Mouse (Mus musculus) neural tube, embryonic 15.5 days (tissue): Measurements from ENCODE around the gene Pygo2. TPM values are rescaled to one million over a fixed set of nuclear protein-coding genes. Genes with fewer than 3 reads are reported as not detected.

ENCODE experiments used
- ATAC-seq: fragments of 200-750 bp; cut with Nextera tagmentation; 2 replicates; pipeline ENCODE4 v1.8.0; 2017; ENCODE audit warnings: mild to moderate bottlenecking, moderate TSS enrichment, moderate library complexity; ENCODE audit not compliant: low FRiP score
- H3K27ac ChIP-seq: fragments of 300-500 bp; sonication (generic); replicated peaks from 2 replicates; pipeline ENCODE4 v1.5.1; 2015; ENCODE audit warnings: mild to moderate bottlenecking, inconsistent platforms
- H3K27me3 ChIP-seq: fragments of 300-500 bp; sonication (generic); replicated peaks from 2 replicates; pipeline ENCODE4 v1.6.1; 2015; ENCODE audit warnings: inconsistent platforms
- H3K36me3 ChIP-seq: fragments of 300-500 bp; sonication (generic); 2 replicates; pipeline ENCODE4 v1.6.1; 2015; ENCODE audit warnings: inconsistent platforms
- H3K4me1 ChIP-seq: fragments of 300-500 bp; sonication (generic); 2 replicates; pipeline ENCODE4 v1.6.1; 2015; ENCODE audit warnings: inconsistent platforms
- H3K4me2 ChIP-seq: fragments of 300-500 bp; sonication (generic); 2 replicates; pipeline ENCODE4 v1.6.1; 2015; ENCODE audit warnings: inconsistent platforms, mild to moderate bottlenecking, moderate library complexity
- H3K4me3 ChIP-seq: fragments of 300-500 bp; sonication (generic); replicated peaks from 2 replicates; pipeline ENCODE4 v1.5.1; 2015; ENCODE audit warnings: mild to moderate bottlenecking, inconsistent platforms
- H3K9ac ChIP-seq: fragments of 300-500 bp; sonication (generic); replicated peaks from 2 replicates; pipeline ENCODE4 v1.6.1; 2015; ENCODE audit warnings: mild to moderate bottlenecking, inconsistent platforms
- H3K9me3 ChIP-seq: fragments of 300-500 bp; sonication (generic); replicated peaks from 2 replicates; pipeline ENCODE4 v1.6.1; 2016; ENCODE audit warnings: inconsistent platforms
- WGBS: fragments of 180-500 bp; shearing (Covaris S2); methylation state at CpG from one replicate; pipeline ENCODE4 v1.1.7; 2015; ENCODE audit warnings: mixed read lengths; 5-methylcytosine and 5-hydroxymethylcytosine counted together
- polyA plus RNA-seq: library from polyadenylated mRNA; unstranded; fragments of >200 nt; fragmentation: Nextera tagmentation; extraction: Ambion mirVana; gene quantifications from 2 replicates; pipeline ENCODE4 v1.2.1, GENCODE M21; 2015

The Pygo2 gene
- polyA plus RNA-seq = 38.8 and 41.1 TPM in 2 replicates

- H3K36me3 ChIP-seq = peaks cover 29% of the 10 kb centered on the region
- H3K9ac ChIP-seq = peak within 1 kb of the TSS; percentile 96
- H3K27me3 ChIP-seq = no peaks in the 10 kb centered on the region
- ATAC-seq = peak; percentile 98
- H3K9me3 ChIP-seq = no peaks in the 10 kb centered on the region
- H3K4me1 ChIP-seq = peaks cover 33% of the 10 kb centered on the region
- peak within 1 kb of the TSS; percentile 88 for H3K27ac ChIP-seq
- H3K4me2 ChIP-seq = peak within 1 kb of the TSS; percentile 59
- WGBS = 3% methylated on average over 64 of the region's 68 CpGs
- peak within 1 kb of the TSS; percentile 79 for H3K4me3 ChIP-seq
Observed at GRCm38 (mm10) chr3:89430171-89431159, at the start of gene Pygo2. Gene Pygo2, plus strand, starts transcription at chr3:89430214.

- no peak for ATAC-seq
- H3K4me3 ChIP-seq = no peak overlapping the region
- H3K4me2 ChIP-seq = no peak overlapping the region
- no peak overlapping the region for H3K27ac ChIP-seq
- 94% methylated on average over 14 of the region's 14 CpGs for WGBS
- H3K36me3 ChIP-seq = no peaks in the 10 kb centered on the region
- no peak overlapping the region for H3K9ac ChIP-seq
- H3K4me1 ChIP-seq = peaks cover 13% of the 10 kb centered on the region
- no peaks in the 10 kb centered on the region for H3K27me3 ChIP-seq
- no peaks in the 10 kb centered on the region for H3K9me3 ChIP-seq
Observed at GRCm38 (mm10) chr3:89380291-89380690, 49.7 kb upstream of the Pygo2 start.

GRCm38 (mm10) chr3:89380711-89381110 lies 49.3 kb upstream of the Pygo2 start:
- peaks cover 13% of the 10 kb centered on the region for H3K4me1 ChIP-seq
- H3K36me3 ChIP-seq = no peaks in the 10 kb centered on the region
- no peaks in the 10 kb centered on the region for H3K9me3 ChIP-seq
- H3K27ac ChIP-seq = no peak overlapping the region
- no peak overlapping the region for H3K4me2 ChIP-seq
- H3K9ac ChIP-seq = no peak overlapping the region
- no peak for ATAC-seq
- H3K27me3 ChIP-seq = no peaks in the 10 kb centered on the region
- H3K4me3 ChIP-seq = no peak overlapping the region
- 95% methylated on average over 18 of the region's 18 CpGs for WGBS

- H3K36me3 ChIP-seq = no peaks in the 10 kb centered on the region
- WGBS = 81% methylated on average over 11 of the region's 11 CpGs
- ATAC-seq = no peak
Observed at GRCm38 (mm10) chr3:89381233-89381632, 48.8 kb upstream of the Pygo2 start.

GRCm38 (mm10) chr3:89382033-89382882 lies 47.8 kb upstream of the Pygo2 start:
- no peak overlapping the region for H3K4me2 ChIP-seq
- H3K9me3 ChIP-seq = no peaks in the 10 kb centered on the region
- H3K4me1 ChIP-seq = peaks cover 14% of the 10 kb centered on the region
- H3K9ac ChIP-seq = no peak overlapping the region
- no peak for ATAC-seq
- H3K36me3 ChIP-seq = no peaks in the 10 kb centered on the region
- no peaks in the 10 kb centered on the region for H3K27me3 ChIP-seq
- H3K4me3 ChIP-seq = no peak overlapping the region
- WGBS = 88% methylated on average over 9 of the region's 9 CpGs
- H3K27ac ChIP-seq = no peak overlapping the region

More at GRCm38 (mm10) chr3:89381233-89381632, 48.8 kb upstream of the Pygo2 start:
- Histone ChIP-seq H3K27me3 (no peaks in the 10 kb centered on the region), H3K4me1 (peaks cover 13% of the 10 kb centered on the region), H3K4me3 (no peak overlapping the region), H3K9me3 (no peaks in the 10 kb centered on the region), H3K9ac (no peak overlapping the region), H3K27ac (no peak overlapping the region), H3K4me2 (no peak overlapping the region)

GRCm38 (mm10) chr3:89382950-89383349 lies 47.1 kb upstream of the Pygo2 start:
- H3K4me3 ChIP-seq = no peak overlapping the region
- no peaks in the 10 kb centered on the region for H3K27me3 ChIP-seq
- H3K4me1 ChIP-seq = peaks cover 17% of the 10 kb centered on the region
- H3K9me3 ChIP-seq = no peaks in the 10 kb centered on the region
- no peaks in the 10 kb centered on the region for H3K36me3 ChIP-seq
- H3K27ac ChIP-seq = no peak overlapping the region
- no peak for ATAC-seq
- 91% methylated on average over 5 of the region's 5 CpGs for WGBS
- no peak overlapping the region for H3K9ac ChIP-seq
- H3K4me2 ChIP-seq = no peak overlapping the region

- no peak for ATAC-seq
- 83% methylated on average over 5 of the region's 5 CpGs for WGBS
Observed at GRCm38 (mm10) chr3:89383651-89384255, 46.3 kb upstream of the Pygo2 start.

GRCm38 (mm10) chr3:89384331-89385076 lies 45.5 kb upstream of the Pygo2 start:
- 81% methylated on average over 12 of the region's 12 CpGs for WGBS
- Histone ChIP-seq H3K4me2 (no peak overlapping the region), H3K4me3 (no peak overlapping the region), H3K27me3 (no peaks in the 10 kb centered on the region), H3K9ac (no peak overlapping the region), H3K4me1 (peaks cover 6% of the 10 kb centered on the region; the same call in 1 of the 2 replicates), H3K27ac (no peak overlapping the region), H3K9me3 (no peaks in the 10 kb centered on the region), H3K36me3 (no peaks in the 10 kb centered on the region)
- no peak for ATAC-seq

More at GRCm38 (mm10) chr3:89383651-89384255, 46.3 kb upstream of the Pygo2 start:
- no peak overlapping the region for H3K4me2 ChIP-seq
- peaks cover 10% of the 10 kb centered on the region for H3K4me1 ChIP-seq
- no peak overlapping the region for H3K27ac ChIP-seq
- no peak overlapping the region for H3K9ac ChIP-seq
- H3K4me3 ChIP-seq = no peak overlapping the region
- no peaks in the 10 kb centered on the region for H3K9me3 ChIP-seq
- no peaks in the 10 kb centered on the region for H3K36me3 ChIP-seq
- H3K27me3 ChIP-seq = no peaks in the 10 kb centered on the region

- no peak overlapping the region for H3K4me3 ChIP-seq
- ATAC-seq = no peak
- no peaks in the 10 kb centered on the region for H3K27me3 ChIP-seq
- H3K27ac ChIP-seq = no peak overlapping the region
- H3K4me2 ChIP-seq = no peak overlapping the region
- H3K4me1 ChIP-seq = peaks cover 10% of the 10 kb centered on the region
- H3K9me3 ChIP-seq = no peaks in the 10 kb centered on the region
- no peaks in the 10 kb centered on the region for H3K36me3 ChIP-seq
- WGBS = 56% methylated on average over 11 of the region's 11 CpGs
- H3K9ac ChIP-seq = no peak overlapping the region
Observed at GRCm38 (mm10) chr3:89385451-89385850, 44.6 kb upstream of the Pygo2 start.

- Histone ChIP-seq H3K36me3 (no peaks in the 10 kb centered on the region), H3K4me1 (peaks cover 22% of the 10 kb centered on the region), H3K27me3 (no peaks in the 10 kb centered on the region), H3K4me2 (no peak overlapping the region), H3K27ac (no peak overlapping the region), H3K9me3 (no peaks in the 10 kb centered on the region), H3K4me3 (no peak overlapping the region), H3K9ac (no peak overlapping the region)
- 58% methylated on average over 17 of the region's 17 CpGs for WGBS
- no peak for ATAC-seq
Observed at GRCm38 (mm10) chr3:89386438-89387420, 43.3 kb upstream of the Pygo2 start.
